Mouse (Mus musculus): ENCODE data around the gene Zcchc14.

DNA sequence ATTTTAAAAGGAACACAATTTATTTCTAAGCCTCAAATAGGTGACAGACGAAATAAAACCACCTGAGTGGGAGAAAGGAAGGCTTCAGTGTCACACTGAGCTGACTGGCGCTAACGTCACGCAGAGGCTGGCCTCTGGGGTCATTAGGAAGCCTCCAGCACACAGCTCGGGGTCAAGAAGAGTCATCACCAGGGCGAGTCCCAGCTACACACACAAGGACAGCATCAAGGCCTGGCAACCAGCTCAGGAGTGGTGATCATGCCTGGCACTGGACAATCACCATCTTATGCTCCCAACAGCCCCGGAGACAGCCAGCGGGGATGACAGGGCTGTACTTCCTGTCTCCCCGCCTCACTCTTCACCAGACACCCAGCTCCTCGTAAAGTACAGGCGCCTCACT, 95.0 kb downstream of the Zcchc14 start:
- TF ChIP-seq POLR2A (IDR thresholded peaks at IDR 0.05; ENCODE audit: extremely low read depth, insufficient read depth, low read length) (no peak), CTCF (IDR thresholded peaks at IDR 0.05; ENCODE audit: extremely low read depth, insufficient read depth, low read length) (no peak)

Data from cortical plate, adult 2 months (tissue).